Mouse (Mus musculus): ENCODE data around the gene BC037034.
"Not testable (repeated sequence)": the region's sequence is repeated elsewhere in the genome, so short reads cannot be mapped to it uniquely, and the experiment has no call there.

Gene BC037034

GRCm38 (mm10) chr5:138222111-138222510 is 41.7 kb downstream of the BC037034 start:
- TF ChIP-seq CTCF (conservative IDR thresholded peaks at IDR 0.05; ENCODE audit: low read length) (peak; percentile 95), NANOG (IDR thresholded peaks at IDR 0.05; ENCODE audit: borderline replicate concordance, low read length) (no peak)
- no peaks in the 10 kb centered on the region for H3K36me3 ChIP-seq (ENCODE audit: insufficient read depth, low read length)

GRCm38 (mm10) chr5:138219864-138220263 is 44.0 kb downstream of the BC037034 start:
- H3K36me3 ChIP-seq (ENCODE audit: insufficient read depth, low read length) = no peaks in the 10 kb centered on the region
- no peaks in the 10 kb centered on the region for H3K27me3 ChIP-seq (ENCODE audit: insufficient read depth, low read length)
- no peak overlapping the region for H3K4me3 ChIP-seq (replicated peaks; ENCODE audit: low read length)
- no peaks in the 10 kb centered on the region for H3K4me1 ChIP-seq (replicated peaks; ENCODE audit: low read depth, low read length)
- H3K9me3 ChIP-seq (ENCODE audit: low read length) = peaks cover 12% of the 10 kb centered on the region
- TF ChIP-seq CTCF (conservative IDR thresholded peaks at IDR 0.05; ENCODE audit: low read length) = no peak
- no peak for TF ChIP-seq POU5F1 (IDR thresholded peaks at IDR 0.05; ENCODE audit: borderline replicate concordance, low read length)
- no peak for TF ChIP-seq NANOG (IDR thresholded peaks at IDR 0.05; ENCODE audit: borderline replicate concordance, low read length)

More at GRCm38 (mm10) chr5:138222111-138222510, 41.7 kb downstream of the BC037034 start:
- H3K9me3 ChIP-seq (ENCODE audit: low read length) = peaks cover 2% of the 10 kb centered on the region
- H3K4me1 ChIP-seq (replicated peaks; ENCODE audit: low read depth, low read length) = no peaks in the 10 kb centered on the region
- H3K27me3 ChIP-seq (ENCODE audit: insufficient read depth, low read length) = no peaks in the 10 kb centered on the region
- no peak overlapping the region for H3K4me3 ChIP-seq (replicated peaks; ENCODE audit: low read length)

- H3K36me3 ChIP-seq (ENCODE audit: insufficient read depth, low read length); H3K27me3 ChIP-seq (ENCODE audit: insufficient read depth, low read length); H3K4me1 ChIP-seq (replicated peaks; ENCODE audit: low read depth, low read length): not testable (repeated sequence)
- H3K9me3 ChIP-seq (ENCODE audit: low read length) = peaks cover 35% of the 10 kb centered on the region
- H3K4me3 ChIP-seq (replicated peaks; ENCODE audit: low read length) = peak overlapping the region; percentile 49
Measured at GRCm38 (mm10) chr5:138216632-138217031, 47.2 kb downstream of the BC037034 start.
